Mouse (Mus musculus) kidney, adult 2 months (tissue): ENCODE measurements at regions not wholly inside any gene's neighbourhood (a gene's known extent, or its start where the extent isn't known, plus 50 kb on each side); places are given as distances from the start of the nearest gene placed in this dataset.

Source experiments
- CTCF ChIP-seq: fragments of 200-500 bp; conservative IDR thresholded peaks from 2 replicates; pipeline ENCODE4 v1.5.1; 2011; ENCODE audit warnings: low read depth, mild to moderate bottlenecking, control low read depth, low read length, moderate library complexity, mixed read lengths; ENCODE audit not compliant: insufficient read depth, insufficient read length
- POLR2A ChIP-seq: fragments of 200-500 bp; IDR thresholded peaks from one replicate; pipeline ENCODE4 v1.6.1; 2011; ENCODE audit warnings: low read depth, low read length, control low read depth

GRCm38 (mm10) chr9:91509672-91510071, 144.1 kb upstream of the Zic1 start:
- TF ChIP-seq CTCF (no peak), POLR2A (no peak)
